Mouse (Mus musculus) liver, adult 2 months (tissue): ENCODE results near the gene Senp3.

ENCODE experiments used
- CTCF ChIP-seq: fragments of 200-500 bp; IDR thresholded peaks from 2 replicates; pipeline ENCODE4 v1.5.1; 2011; ENCODE audit warnings: low read depth, low read length, control low read depth
- POLR2A ChIP-seq: fragments of 200-500 bp; IDR thresholded peaks from 2 replicates; pipeline ENCODE4 v1.6.1; 2011; ENCODE audit warnings: low read length, control low read depth; ENCODE audit not compliant: insufficient read depth; ENCODE audit errors: extremely low read depth

GRCm38 (mm10) chr11:69707480-69707847 lies 25.6 kb upstream of the Senp3 start:
- TF ChIP-seq CTCF (no peak), POLR2A (no peak)
